Mouse (Mus musculus) bone marrow, adult 2 months (tissue): ENCODE results near the gene Ddx27.

ENCODE experiments used
- CTCF ChIP-seq: fragments of 200-500 bp; IDR thresholded peaks from 2 replicates; pipeline ENCODE4 v1.5.1; 2011; ENCODE audit warnings: low read length, control low read depth; ENCODE audit not compliant: control insufficient read depth, insufficient read depth
- POLR2A ChIP-seq: fragments of 200-500 bp; IDR thresholded peaks from 2 replicates; pipeline ENCODE4 v1.6.1; 2011; ENCODE audit warnings: low read depth, mild to moderate bottlenecking, control low read depth, low read length, borderline replicate concordance; ENCODE audit not compliant: control insufficient read depth

DNA sequence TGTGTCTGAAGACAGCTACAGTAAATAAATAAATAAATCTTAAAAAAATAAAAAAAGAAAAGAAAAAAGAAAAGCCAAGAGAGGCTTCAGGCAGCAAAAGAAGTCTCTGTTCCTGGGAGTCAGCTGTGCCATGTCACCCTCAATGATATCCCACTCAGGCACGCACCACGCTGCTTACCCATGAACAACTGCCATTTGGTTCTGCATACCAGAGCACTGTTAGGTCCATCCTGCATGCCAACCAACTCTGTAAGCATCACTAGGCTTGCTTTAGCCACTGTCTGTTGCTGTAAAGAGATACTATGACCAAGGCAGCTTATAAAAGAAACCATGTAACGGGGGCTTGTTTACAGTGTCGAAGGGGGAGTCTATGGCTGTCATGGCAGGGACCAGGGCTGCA is 61.4 kb downstream of the Ddx27 start:
- TF ChIP-seq CTCF: no peak
- TF ChIP-seq POLR2A: no peak
